Mouse (Mus musculus): ENCODE results near the gene Mdga1.

DNA sequence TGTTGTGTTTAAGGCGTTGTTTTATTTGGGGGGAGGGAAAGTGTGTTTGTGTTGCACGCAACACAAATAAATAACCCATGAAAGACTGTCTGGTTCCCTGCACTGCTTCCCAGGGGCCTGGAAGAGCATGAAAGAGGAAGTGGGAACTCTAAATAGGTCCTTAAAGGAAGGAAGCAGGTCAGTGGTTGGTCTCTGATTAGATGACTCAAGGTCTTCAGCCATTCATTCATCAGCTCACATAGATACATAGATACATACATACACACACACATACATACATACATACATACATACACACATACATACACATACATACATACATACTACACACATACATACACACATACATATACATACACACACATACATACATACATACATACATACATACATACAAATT, 21.0 kb upstream of the Mdga1 start:
- TF ChIP-seq CTCF (IDR thresholded peaks at IDR 0.05; ENCODE audit: low read depth) (no peak), EP300 (IDR thresholded peaks at IDR 0.05; ENCODE audit: low read depth) (no peak)
